ENCODE assay signal across 11 mouse cellular contexts in genomic region chrX:81073834-81074233, GRCm38 (mm10). TPM values are rescaled to one million over a fixed set of nuclear protein-coding genes. Genes with fewer than 3 reads are reported as not detected.
DNase-seq lines count a peak whose midpoint lies in the region; ATAC-seq and TF ChIP-seq lines count a peak whose summit lies in the region.
"Had no signal": no experiment of that assay in that cellular context is flagged by ENCODE, and none has a peak within 500 bp of the region (broad histone marks: within the 10 kb centered on the region; RNA-seq: fewer than 3 reads in every experiment).

No protein-coding gene starts in this region.

- DNase-seq in brain, embryonic 14.5 days (ENCODE audit: low read depth) = peak; percentile 59
- no peak for DNase-seq in midbrain, embryonic 10.5 days (ENCODE audit: low spot score)
- DNase-seq in urinary bladder, adult 18-20 months (ENCODE audit: low spot score in 2 of 2) = no peak
- DNase-seq in adrenal gland, adult 2 months = no peak
- no peak for DNase-seq in embryo, embryonic 11 days
- DNase-seq: adrenal gland, adult 8-10 months; cerebellum, postnatal 14 days had no signal

- 59% methylated on average over 4 of the region's 4 CpGs for WGBS in intestine, postnatal 0 days
- WGBS in intestine, embryonic 16.5 days = 49% methylated on average over 4 of the region's 4 CpGs
- WGBS in forebrain, embryonic 15.5 days = 31% methylated on average over 4 of the region's 4 CpGs
- 27% methylated on average over 4 of the region's 4 CpGs for WGBS in midbrain, embryonic 10.5 days

- H3K27ac ChIP-seq in intestine, postnatal 0 days (ENCODE audit: low read depth, low read length) = no peak overlapping the region
- H3K27ac ChIP-seq in intestine, embryonic 16.5 days (ENCODE audit: low read length) = no peak overlapping the region
- H3K27ac ChIP-seq in forebrain, embryonic 15.5 days (replicated peaks) = no peak overlapping the region
- peak overlapping the region; percentile 93 for H3K27ac ChIP-seq in midbrain, embryonic 10.5 days (replicated peaks)

- no peaks in the 10 kb centered on the region for H3K9me3 ChIP-seq in intestine, postnatal 0 days (ENCODE audit: control insufficient read depth)
- H3K9me3 ChIP-seq in intestine, embryonic 16.5 days (ENCODE audit: control insufficient read depth, low read length) = no peaks in the 10 kb centered on the region
- H3K9me3 ChIP-seq in forebrain, embryonic 15.5 days = no peaks in the 10 kb centered on the region
- H3K9me3 ChIP-seq in midbrain, embryonic 10.5 days (replicated peaks) = 0 out of 2 replicates have a peak, but pooled peaks cover 3% of the 10 kb centered on the region

- no peak for TF ChIP-seq CTCF in intestine, postnatal 0 days (IDR thresholded peaks at IDR 0.05; ENCODE audit: low read depth)
- no peak for TF ChIP-seq CTCF in brain, embryonic 14.5 days (IDR thresholded peaks at IDR 0.05; ENCODE audit: borderline replicate concordance, extremely low read depth, insufficient read depth, insufficient read length)

- H3K4me3 ChIP-seq in intestine, postnatal 0 days (ENCODE audit: low read depth, low read length) = no peak overlapping the region
- no peak overlapping the region for H3K4me3 ChIP-seq in intestine, embryonic 16.5 days (ENCODE audit: low read length)
- H3K4me3 ChIP-seq in forebrain, embryonic 15.5 days = peak overlapping the region; percentile 72
- peak overlapping the region; percentile 72 for H3K4me3 ChIP-seq in midbrain, embryonic 10.5 days

- H3K27me3 ChIP-seq in intestine, postnatal 0 days (replicated peaks; ENCODE audit: control insufficient read depth, insufficient read depth, low read length) = no peaks in the 10 kb centered on the region
- no peaks in the 10 kb centered on the region for H3K27me3 ChIP-seq in intestine, embryonic 16.5 days (replicated peaks; ENCODE audit: control insufficient read depth, insufficient read depth, low read length)
- H3K27me3 ChIP-seq in forebrain, embryonic 15.5 days = no peaks in the 10 kb centered on the region
- H3K27me3 ChIP-seq in midbrain, embryonic 10.5 days (ENCODE audit: low read depth, poor library complexity, severe bottlenecking) = no peaks in the 10 kb centered on the region
- H3K27me3 ChIP-seq: CH12.LX had no signal

- no peaks in the 10 kb centered on the region for H3K4me1 ChIP-seq in intestine, postnatal 0 days (replicated peaks; ENCODE audit: control insufficient read depth, insufficient read depth, low read length)
- H3K4me1 ChIP-seq in intestine, embryonic 16.5 days (ENCODE audit: control insufficient read depth, insufficient read depth, low read length) = no peaks in the 10 kb centered on the region
- H3K4me1 ChIP-seq in forebrain, embryonic 15.5 days = 0 out of 2 replicates have a peak, but pooled peaks cover 7% of the 10 kb centered on the region
- peaks cover 21% of the 10 kb centered on the region for H3K4me1 ChIP-seq in midbrain, embryonic 10.5 days

- TF ChIP-seq POLR2A in brain, embryonic 14.5 days (IDR thresholded peaks at IDR 0.05; ENCODE audit: borderline replicate concordance, extremely low read depth, insufficient read depth, insufficient read length, poor library complexity, severe bottlenecking) = no peak

- H3K4me2 ChIP-seq in intestine, postnatal 0 days (replicated peaks; ENCODE audit: low read depth) = 0 out of 2 replicates have a peak overlapping the region, but pooled peaks have one; percentile 6
- H3K4me2 ChIP-seq in intestine, embryonic 16.5 days (ENCODE audit: low read depth, low read length) = no peak overlapping the region
- H3K4me2 ChIP-seq in forebrain, embryonic 15.5 days (replicated peaks) = peak overlapping the region; percentile 55

- no peak overlapping the region for H3K9ac ChIP-seq in intestine, postnatal 0 days (ENCODE audit: low read depth, low read length)
- no peak overlapping the region for H3K9ac ChIP-seq in intestine, embryonic 16.5 days (ENCODE audit: low read depth, low read length)
- no peak overlapping the region for H3K9ac ChIP-seq in forebrain, embryonic 15.5 days (replicated peaks)

- no peaks in the 10 kb centered on the region for H3K36me3 ChIP-seq in intestine, postnatal 0 days (ENCODE audit: control insufficient read depth, insufficient read depth)
- no peaks in the 10 kb centered on the region for H3K36me3 ChIP-seq in intestine, embryonic 16.5 days (ENCODE audit: control insufficient read depth, insufficient read depth, low read length)
- H3K36me3 ChIP-seq in forebrain, embryonic 15.5 days = no peaks in the 10 kb centered on the region
- H3K36me3 ChIP-seq in midbrain, embryonic 10.5 days = no peaks in the 10 kb centered on the region

- ATAC-seq in intestine, postnatal 0 days = no peak
- ATAC-seq in intestine, embryonic 16.5 days = no peak
- no peak for ATAC-seq in forebrain, embryonic 15.5 days (replicated peaks)

RNA-seq across cellular contexts. Expression of gene Tmem47, which starts 3.3 kb away (rescaled TPM):
- polyA plus RNA-seq in intestine, postnatal 0 days (2015; fragmentation: Nextera tagmentation; extraction: Ambion mirVana) = 7.7 and 8.4 TPM in 2 replicates
- polyA plus RNA-seq in intestine, embryonic 16.5 days (2015; fragmentation: Nextera tagmentation; extraction: Ambion mirVana) = 11.0 and 11.6 TPM in 2 replicates
- 26.1 and 37.0 TPM in 2 replicates for polyA plus RNA-seq in brain, embryonic 14.5 days (2012; rRNA removed)
- polyA plus RNA-seq in forebrain, embryonic 15.5 days (2015; fragmentation: Nextera tagmentation; extraction: Ambion mirVana) = 15.5 and 16.3 TPM in 2 replicates
- 57.0 and 62.6 TPM in 2 replicates for polyA plus RNA-seq in midbrain, embryonic 10.5 days (2016; fragmentation: Nextera tagmentation; extraction: Ambion mirVana)
- total RNA-seq in adrenal gland, adult 2 months (2021) = 10 to 100 TPM; 17.9 to 24.6 TPM
- 12.7 and 17.7 TPM in 2 replicates for polyA plus RNA-seq in adrenal gland, adult 2 months (2012; rRNA removed)
- total RNA-seq: CH12.LX had no signal

Comparison
In these comparisons a context has a peak if more than half of its experiments do, and no peak if none do; other contexts are left out.
1. H3K4me3 ChIP-seq: peak in forebrain, embryonic 15.5 days (single experiment) and midbrain, embryonic 10.5 days (single experiment); none in intestine, postnatal 0 days (single experiment) and intestine, embryonic 16.5 days (single experiment).